Mouse (Mus musculus) cerebellum, adult 2 months (tissue): ENCODE data around the gene Atf6.

Source experiments
- CTCF ChIP-seq: fragments of 200-500 bp; IDR thresholded peaks from 2 replicates; pipeline ENCODE4 v1.5.1; 2011; ENCODE audit warnings: low read depth, mild to moderate bottlenecking, control low read depth, low read length, moderate library complexity, borderline replicate concordance; ENCODE audit not compliant: insufficient read depth
- POLR2A ChIP-seq: fragments of 200-500 bp; IDR thresholded peaks from 2 replicates; pipeline ENCODE4 v1.6.1; 2011; ENCODE audit warnings: low read length, control low read depth, borderline replicate concordance; ENCODE audit not compliant: insufficient read depth

DNA sequence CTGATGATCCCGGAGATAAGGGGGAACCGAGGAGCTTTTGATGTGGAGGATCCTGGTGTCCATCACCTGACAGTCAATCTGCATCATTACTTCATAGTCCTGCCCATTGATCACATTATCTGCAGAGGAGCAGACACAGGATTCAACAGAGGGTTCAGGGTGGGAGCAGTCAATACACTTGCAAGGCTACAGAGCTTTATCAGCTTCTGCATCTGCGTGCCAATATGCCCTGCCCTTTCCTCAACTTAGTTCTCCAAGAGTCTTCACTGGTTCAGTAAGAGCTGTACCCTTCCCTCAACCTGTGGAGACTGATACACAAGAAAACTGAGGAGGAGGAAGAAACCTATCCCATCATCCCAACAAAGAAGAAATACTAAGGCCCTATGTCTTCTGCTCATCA, 157.6 kb downstream of the Atf6 start:
- TF ChIP-seq POLR2A, result no peak
- TF ChIP-seq CTCF, result no peak
